Mouse (Mus musculus): ENCODE measurements around the gene Rbp3. TPM values are rescaled to one million over a fixed set of nuclear protein-coding genes. Genes with fewer than 3 reads are reported as not detected.

The Rbp3 gene
- polyA plus RNA-seq, 2 experiments = not detected

DNA sequence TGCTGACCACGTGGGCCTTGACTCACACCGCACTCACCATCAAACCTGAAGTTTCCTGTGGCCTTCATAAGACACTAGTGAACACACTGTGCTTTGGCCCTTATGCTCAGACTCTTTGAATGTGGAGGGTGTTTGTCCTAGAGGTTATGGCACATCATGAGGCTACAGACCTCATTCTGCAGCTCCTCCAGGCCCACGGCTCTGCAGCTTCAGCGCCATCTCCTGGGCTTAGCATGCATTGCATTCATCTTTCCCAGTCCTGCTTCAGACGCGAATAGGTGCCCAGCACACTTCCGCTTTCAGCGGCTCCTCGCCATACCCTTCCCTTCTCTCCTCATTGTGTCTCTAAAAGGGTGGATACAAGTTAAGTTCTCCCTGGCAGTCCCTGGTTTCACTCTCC lies 14.7 kb upstream of the Rbp3 start:
- Histone ChIP-seq H3K4me3 (replicated peaks; ENCODE audit: low read length) (no peak overlapping the region), H3K36me3 (ENCODE audit: control insufficient read depth, insufficient read depth, low read length) (peaks cover 24% of the 10 kb centered on the region), H3K4me2 (replicated peaks; ENCODE audit: low read depth, low read length, severe bottlenecking) (peak overlapping the region; percentile 27; the same call in 1 of the 2 replicates), H3K27me3 (ENCODE audit: control insufficient read depth, insufficient read depth, low read length) (no peaks in the 10 kb centered on the region), H3K4me1 (ENCODE audit: control insufficient read depth, insufficient read depth, low read length) (no peaks in the 10 kb centered on the region), H3K9ac (ENCODE audit: low read depth, low read length, severe bottlenecking) (0 out of 2 replicates have a peak overlapping the region, but pooled peaks have one; percentile 34), H3K9me3 (ENCODE audit: control insufficient read depth, low read length) (no peaks in the 10 kb centered on the region), H3K27ac (replicated peaks; ENCODE audit: low read depth, low read length) (no peak overlapping the region)
- DNase-seq (ENCODE audit: low spot score) (peak; percentile 56), ATAC-seq (ENCODE audit: low FRiP score, low read depth) (peak; percentile 57; the same call in 1 of the 2 replicates)
- WGBS = 26% methylated on average over 9 of the region's 9 CpGs
- no peak for TF ChIP-seq POLR2A (IDR thresholded peaks at IDR 0.05; ENCODE audit: borderline replicate concordance, extremely low read depth, insufficient read depth, insufficient read length)

DNA sequence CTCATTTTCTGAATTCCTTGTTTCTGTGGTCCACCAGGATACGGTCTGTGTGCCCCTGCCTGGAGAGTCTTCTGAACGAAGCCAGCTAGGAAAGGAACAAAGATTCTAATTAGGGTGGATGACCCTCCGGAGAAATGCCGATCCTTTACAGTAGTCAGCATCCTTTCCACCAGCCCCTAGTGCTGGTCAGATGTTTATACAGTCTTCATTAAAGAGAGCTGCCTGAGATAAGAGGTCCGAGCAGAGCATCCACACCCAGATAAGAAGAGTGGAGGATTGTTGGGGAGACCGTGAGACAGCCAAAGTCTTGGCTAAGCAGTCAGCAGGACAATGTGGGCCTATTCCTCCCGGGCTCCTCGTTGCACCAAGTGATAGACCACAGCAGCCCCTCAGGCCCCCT lies 13.1 kb upstream of the Rbp3 start, which contains the start of gene Gdf2:
Gene Gdf2 (plus strand): TSS at position 301 of the 400 bp plus-strand sequence.
- no peak for TF ChIP-seq POLR2A (IDR thresholded peaks at IDR 0.05; ENCODE audit: borderline replicate concordance, extremely low read depth, insufficient read depth, insufficient read length)
- Histone ChIP-seq H3K36me3 (ENCODE audit: control insufficient read depth, insufficient read depth, low read length) (peaks cover 8% of the 10 kb centered on the region), H3K9ac (ENCODE audit: low read depth, low read length, severe bottlenecking) (no peak within 1 kb of the TSS), H3K4me2 (replicated peaks; ENCODE audit: low read depth, low read length, severe bottlenecking) (no peak within 1 kb of the TSS), H3K9me3 (ENCODE audit: control insufficient read depth, low read length) (no peaks in the 10 kb centered on the region), H3K4me3 (replicated peaks; ENCODE audit: low read length) (no peak within 1 kb of the TSS), H3K27ac (replicated peaks; ENCODE audit: low read depth, low read length) (no peak within 1 kb of the TSS), H3K27me3 (ENCODE audit: control insufficient read depth, insufficient read depth, low read length) (no peaks in the 10 kb centered on the region), H3K4me1 (ENCODE audit: control insufficient read depth, insufficient read depth, low read length) (no peaks in the 10 kb centered on the region)
- DNase-seq (ENCODE audit: low spot score) = no peak
- ATAC-seq (ENCODE audit: low FRiP score, low read depth) = no peak
- 64% methylated on average over 8 of the region's 8 CpGs for WGBS

DNA sequence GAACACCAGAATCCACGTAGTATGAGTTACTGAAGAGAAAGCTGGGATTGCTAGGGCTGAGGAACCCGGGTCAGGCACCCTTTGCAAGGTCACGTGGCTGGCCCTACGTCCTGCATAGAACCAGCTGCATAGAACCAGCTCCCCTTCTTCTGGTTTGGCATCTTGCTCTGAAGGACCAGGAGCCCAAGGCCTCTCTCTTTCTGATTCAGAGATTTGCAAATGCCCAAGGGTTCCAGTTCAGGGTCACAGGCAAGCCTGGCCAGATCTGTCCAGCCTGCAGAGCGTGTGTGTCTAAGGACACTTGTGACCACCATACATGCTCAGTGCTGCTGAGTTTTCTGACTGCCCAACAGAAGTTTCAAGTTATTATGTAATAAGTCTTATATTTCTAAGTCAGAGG lies 11.6 kb upstream of the Rbp3 start:
- Histone ChIP-seq H3K4me2 (replicated peaks; ENCODE audit: low read depth, low read length, severe bottlenecking) (no peak overlapping the region), H3K4me1 (ENCODE audit: control insufficient read depth, insufficient read depth, low read length) (no peaks in the 10 kb centered on the region), H3K4me3 (replicated peaks; ENCODE audit: low read length) (no peak overlapping the region), H3K9me3 (ENCODE audit: control insufficient read depth, low read length) (no peaks in the 10 kb centered on the region), H3K9ac (ENCODE audit: low read depth, low read length, severe bottlenecking) (no peak overlapping the region), H3K27ac (replicated peaks; ENCODE audit: low read depth, low read length) (no peak overlapping the region), H3K27me3 (ENCODE audit: control insufficient read depth, insufficient read depth, low read length) (no peaks in the 10 kb centered on the region), H3K36me3 (ENCODE audit: control insufficient read depth, insufficient read depth, low read length) (no peaks in the 10 kb centered on the region)
- 75% methylated on average over 5 of the region's 5 CpGs for WGBS
- ATAC-seq (ENCODE audit: low FRiP score, low read depth) (no peak), DNase-seq (ENCODE audit: low spot score) (no peak)
- no peak for TF ChIP-seq POLR2A (IDR thresholded peaks at IDR 0.05; ENCODE audit: borderline replicate concordance, extremely low read depth, insufficient read depth, insufficient read length)

DNA sequence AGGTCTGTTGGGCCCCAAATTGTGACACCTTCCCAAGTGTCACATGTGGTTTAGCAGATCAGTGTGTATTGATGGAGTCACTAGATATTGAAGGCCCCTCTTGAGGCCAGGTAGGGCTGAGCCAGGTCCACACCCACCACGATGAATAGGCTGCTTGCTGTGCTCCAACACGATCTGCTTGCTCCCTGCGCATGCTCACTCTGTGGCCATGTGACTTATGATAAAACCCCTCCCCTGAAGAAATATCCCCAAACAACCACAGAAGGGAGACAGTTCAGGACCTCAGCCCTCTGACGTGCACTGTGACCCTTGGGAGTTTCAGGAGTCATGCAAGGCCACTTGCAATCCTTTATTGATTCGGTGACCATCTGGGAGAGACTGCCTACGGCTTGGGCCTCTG lies 7.7 kb upstream of the Rbp3 start:
- H3K27ac ChIP-seq (replicated peaks; ENCODE audit: low read depth, low read length) = no peak overlapping the region
- H3K9ac ChIP-seq (ENCODE audit: low read depth, low read length, severe bottlenecking) = no peak overlapping the region
- DNase-seq (ENCODE audit: low spot score) (no peak), ATAC-seq (ENCODE audit: low FRiP score, low read depth) (no peak)
- no peak for TF ChIP-seq POLR2A (IDR thresholded peaks at IDR 0.05; ENCODE audit: borderline replicate concordance, extremely low read depth, insufficient read depth, insufficient read length)
- no peaks in the 10 kb centered on the region for H3K4me1 ChIP-seq (ENCODE audit: control insufficient read depth, insufficient read depth, low read length)
- no peaks in the 10 kb centered on the region for H3K36me3 ChIP-seq (ENCODE audit: control insufficient read depth, insufficient read depth, low read length)
- H3K4me2 ChIP-seq (replicated peaks; ENCODE audit: low read depth, low read length, severe bottlenecking) = no peak overlapping the region
- H3K4me3 ChIP-seq (replicated peaks; ENCODE audit: low read length) = no peak overlapping the region
- H3K27me3 ChIP-seq (ENCODE audit: control insufficient read depth, insufficient read depth, low read length) = no peaks in the 10 kb centered on the region
- H3K9me3 ChIP-seq (ENCODE audit: control insufficient read depth, low read length) = no peaks in the 10 kb centered on the region
- 78% methylated on average over 6 of the region's 6 CpGs for WGBS

DNA sequence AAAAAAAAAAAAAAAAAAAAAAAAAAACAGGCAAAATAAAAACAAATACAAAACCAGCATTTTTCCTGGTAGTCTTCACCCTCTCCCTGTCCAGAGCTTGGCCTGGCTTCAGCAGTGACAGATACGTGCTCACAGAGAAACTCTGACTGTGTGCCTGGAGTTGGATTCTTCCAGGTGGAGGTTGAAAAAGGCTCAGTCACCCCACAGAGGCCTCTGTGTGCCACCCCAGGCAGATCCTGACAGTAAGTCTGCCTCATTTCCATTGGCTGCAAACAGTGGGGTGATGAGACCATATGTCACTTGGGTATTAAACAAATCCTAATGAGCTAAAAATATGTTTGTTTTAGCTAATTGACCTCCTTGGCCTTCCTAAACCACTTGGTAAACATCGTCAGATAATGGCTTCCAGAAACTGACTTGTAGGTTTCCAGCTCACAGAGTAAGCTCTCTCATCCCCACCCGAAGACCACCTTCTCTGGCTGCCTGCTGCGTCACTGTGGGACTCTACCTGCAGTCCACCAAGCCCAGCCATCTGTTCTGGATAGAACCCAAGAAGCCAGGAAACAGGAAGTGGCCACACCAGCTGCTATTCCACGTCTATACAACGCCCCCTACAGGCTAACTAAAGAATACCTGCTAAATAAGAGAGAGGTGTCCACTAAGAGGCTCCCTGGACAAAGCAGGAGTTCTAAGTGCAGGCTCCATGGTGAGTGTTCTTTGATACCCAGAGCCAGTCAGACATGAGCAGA lies 1.4 kb upstream of the Rbp3 start:
- no peak overlapping the region for H3K9ac ChIP-seq (ENCODE audit: low read depth, low read length, severe bottlenecking)
- H3K36me3 ChIP-seq (ENCODE audit: control insufficient read depth, insufficient read depth, low read length) = no peaks in the 10 kb centered on the region
- TF ChIP-seq POLR2A (IDR thresholded peaks at IDR 0.05; ENCODE audit: borderline replicate concordance, extremely low read depth, insufficient read depth, insufficient read length) = no peak
- no peaks in the 10 kb centered on the region for H3K27me3 ChIP-seq (ENCODE audit: control insufficient read depth, insufficient read depth, low read length)
- 40% methylated on average over 6 of the region's 6 CpGs for WGBS
- no peak for DNase-seq (ENCODE audit: low spot score)
- H3K27ac ChIP-seq (replicated peaks; ENCODE audit: low read depth, low read length) = no peak overlapping the region
- ATAC-seq (ENCODE audit: low FRiP score, low read depth) = no peak
- no peaks in the 10 kb centered on the region for H3K9me3 ChIP-seq (ENCODE audit: control insufficient read depth, low read length)
- H3K4me3 ChIP-seq (replicated peaks; ENCODE audit: low read length) = no peak overlapping the region
- no peaks in the 10 kb centered on the region for H3K4me1 ChIP-seq (ENCODE audit: control insufficient read depth, insufficient read depth, low read length)
- no peak overlapping the region for H3K4me2 ChIP-seq (replicated peaks; ENCODE audit: low read depth, low read length, severe bottlenecking)
